Mouse (Mus musculus): Measurements from ENCODE around the gene F2rl2. TPM values are rescaled to one million over a fixed set of nuclear protein-coding genes. Genes with fewer than 3 reads are reported as not detected.

F2rl2 gene
- polyA plus RNA-seq, 1 experiment, result 1.1 TPM

- no peaks in the 10 kb centered on the region for H3K27me3 ChIP-seq (ENCODE audit: control insufficient read depth, insufficient read depth, insufficient read length)
These were observed 30.9 kb upstream of the F2rl2 start for GRCm38 (mm10) chr13:95665644-95666356.

GRCm38 (mm10) chr13:95667260-95667659 is 29.4 kb upstream of the F2rl2 start:
- no peak overlapping the region for H3K4me3 ChIP-seq
- no peaks in the 10 kb centered on the region for H3K36me3 ChIP-seq (ENCODE audit: control insufficient read depth, insufficient read depth)
- H3ac ChIP-seq (ENCODE audit: control insufficient read depth, insufficient read length), result no peak overlapping the region
- H3K4me2 ChIP-seq (ENCODE audit: low read depth), result no peak overlapping the region
- H3K79me2 ChIP-seq (ENCODE audit: control insufficient read depth, insufficient read depth), result no peaks in the 10 kb centered on the region
- H3K27me3 ChIP-seq (ENCODE audit: control insufficient read depth, insufficient read depth, insufficient read length), result no peaks in the 10 kb centered on the region
- TF ChIP-seq E2F4 (IDR thresholded peaks at IDR 0.05; ENCODE audit: insufficient read depth) (no peak), CEBPB (IDR thresholded peaks at IDR 0.05; ENCODE audit: insufficient read depth, poor library complexity, severe bottlenecking) (no peak), POLR2A (IDR thresholded peaks at IDR 0.05; ENCODE audit: insufficient read length, low read depth) (no peak), REST (IDR thresholded peaks at IDR 0.05; ENCODE audit: insufficient read depth, insufficient read length) (no peak), SRF (IDR thresholded peaks at IDR 0.05; ENCODE audit: control insufficient read depth, insufficient read length, low read depth) (no peak), POLR2AphosphoS2 (IDR thresholded peaks at IDR 0.05; ENCODE audit: insufficient read length, low read depth) (no peak)

More at GRCm38 (mm10) chr13:95665644-95666356, 30.9 kb upstream of the F2rl2 start:
- no peaks in the 10 kb centered on the region for H3K36me3 ChIP-seq (ENCODE audit: control insufficient read depth, insufficient read depth)
- TF ChIP-seq POLR2AphosphoS2 (IDR thresholded peaks at IDR 0.05; ENCODE audit: insufficient read length, low read depth), result no peak
- TF ChIP-seq E2F4 (IDR thresholded peaks at IDR 0.05; ENCODE audit: insufficient read depth), result no peak
- TF ChIP-seq MAX (IDR thresholded peaks at IDR 0.05; ENCODE audit: low read depth), result no peak
- no peak overlapping the region for H3K4me3 ChIP-seq
- H3K79me2 ChIP-seq (ENCODE audit: control insufficient read depth, insufficient read depth), result no peaks in the 10 kb centered on the region
- no peak overlapping the region for H3K4me2 ChIP-seq (ENCODE audit: low read depth)
- H3ac ChIP-seq (ENCODE audit: control insufficient read depth, insufficient read length), result no peak overlapping the region

GRCm38 (mm10) chr13:95670534-95670933 is 26.1 kb upstream of the F2rl2 start:
- H3K79me2 ChIP-seq (ENCODE audit: control insufficient read depth, insufficient read depth), result no peaks in the 10 kb centered on the region
- no peaks in the 10 kb centered on the region for H3K27me3 ChIP-seq (ENCODE audit: control insufficient read depth, insufficient read depth, insufficient read length)
- H3K36me3 ChIP-seq (ENCODE audit: control insufficient read depth, insufficient read depth), result no peaks in the 10 kb centered on the region
- no peak overlapping the region for H3ac ChIP-seq (ENCODE audit: control insufficient read depth, insufficient read length)
- no peak overlapping the region for H3K4me3 ChIP-seq
- no peak for TF ChIP-seq REST (IDR thresholded peaks at IDR 0.05; ENCODE audit: insufficient read depth, insufficient read length)
- TF ChIP-seq MAX (IDR thresholded peaks at IDR 0.05; ENCODE audit: low read depth), result no peak
- no peak for TF ChIP-seq E2F4 (IDR thresholded peaks at IDR 0.05; ENCODE audit: insufficient read depth)
- TF ChIP-seq CEBPB (IDR thresholded peaks at IDR 0.05; ENCODE audit: insufficient read depth, poor library complexity, severe bottlenecking), result no peak
- no peak for TF ChIP-seq MYOD1 (IDR thresholded peaks at IDR 0.05; ENCODE audit: control insufficient read depth in 1 of 3, insufficient read length in 2 of 3, low read depth in 2 of 3)
- no peak for TF ChIP-seq POLR2A (IDR thresholded peaks at IDR 0.05; ENCODE audit: insufficient read length, low read depth)
- TF ChIP-seq TCF3 (IDR thresholded peaks at IDR 0.05; ENCODE audit: insufficient read length, low read depth), result no peak
- no peak for TF ChIP-seq SRF (IDR thresholded peaks at IDR 0.05; ENCODE audit: control insufficient read depth, insufficient read length, low read depth)
- TF ChIP-seq TCF12 (IDR thresholded peaks at IDR 0.05; ENCODE audit: insufficient read depth, poor library complexity, severe bottlenecking), result no peak
- TF ChIP-seq MYOG (IDR thresholded peaks at IDR 0.05; ENCODE audit: control insufficient read depth in 1 of 3, insufficient read depth in 1 of 3, insufficient read length in 2 of 3, low read depth in 2 of 3), result no peak
- TF ChIP-seq POLR2AphosphoS2 (IDR thresholded peaks at IDR 0.05; ENCODE audit: insufficient read length, low read depth), result no peak
- no peak for TF ChIP-seq USF1 (IDR thresholded peaks at IDR 0.05; ENCODE audit: low read depth)
- H3K4me2 ChIP-seq (ENCODE audit: low read depth), result no peak overlapping the region

GRCm38 (mm10) chr13:95671108-95671897 is 25.4 kb upstream of the F2rl2 start:
- no peak overlapping the region for H3K4me2 ChIP-seq (ENCODE audit: low read depth)

More at GRCm38 (mm10) chr13:95671108-95671897, 25.4 kb upstream of the F2rl2 start:
- no peak overlapping the region for H3K4me3 ChIP-seq
- H3ac ChIP-seq (ENCODE audit: control insufficient read depth, insufficient read length), result no peak overlapping the region
- H3K27me3 ChIP-seq (ENCODE audit: control insufficient read depth, insufficient read depth, insufficient read length), result no peaks in the 10 kb centered on the region
- H3K79me2 ChIP-seq (ENCODE audit: control insufficient read depth, insufficient read depth), result no peaks in the 10 kb centered on the region
- H3K36me3 ChIP-seq (ENCODE audit: control insufficient read depth, insufficient read depth), result no peaks in the 10 kb centered on the region
- TF ChIP-seq MYOG (IDR thresholded peaks at IDR 0.05; ENCODE audit: control insufficient read depth in 1 of 3, insufficient read depth in 1 of 3, insufficient read length in 2 of 3, low read depth in 2 of 3), result no peak
- TF ChIP-seq TCF12 (IDR thresholded peaks at IDR 0.05; ENCODE audit: insufficient read depth, poor library complexity, severe bottlenecking), result no peak
- TF ChIP-seq E2F4 (IDR thresholded peaks at IDR 0.05; ENCODE audit: insufficient read depth), result no peak
- TF ChIP-seq POLR2AphosphoS2 (IDR thresholded peaks at IDR 0.05; ENCODE audit: insufficient read length, low read depth), result no peak
- no peak for TF ChIP-seq MYOD1 (IDR thresholded peaks at IDR 0.05; ENCODE audit: control insufficient read depth in 1 of 3, insufficient read length in 2 of 3, low read depth in 2 of 3)
- no peak for TF ChIP-seq TCF3 (IDR thresholded peaks at IDR 0.05; ENCODE audit: insufficient read length, low read depth)
- TF ChIP-seq SRF (IDR thresholded peaks at IDR 0.05; ENCODE audit: control insufficient read depth, insufficient read length, low read depth), result no peak
- TF ChIP-seq REST (IDR thresholded peaks at IDR 0.05; ENCODE audit: insufficient read depth, insufficient read length), result no peak
- TF ChIP-seq CEBPB (IDR thresholded peaks at IDR 0.05; ENCODE audit: insufficient read depth, poor library complexity, severe bottlenecking), result no peak
- TF ChIP-seq POLR2A (IDR thresholded peaks at IDR 0.05; ENCODE audit: insufficient read length, low read depth), result no peak
- TF ChIP-seq USF1 (IDR thresholded peaks at IDR 0.05; ENCODE audit: low read depth), result no peak
- TF ChIP-seq MAX (IDR thresholded peaks at IDR 0.05; ENCODE audit: low read depth), result no peak

Data from myocyte (in vitro differentiated cells).